Mouse (Mus musculus) G1E (cell line): Measurements from ENCODE around the gene Snx30. TPM values are rescaled to one million over a fixed set of nuclear protein-coding genes. Genes with fewer than 3 reads are reported as not detected.

Experiments
- ATAC-seq: 2 replicates; pipeline ENCODE4 v1.8.0; 2016; ENCODE audit warnings: mild to moderate bottlenecking; ENCODE audit not compliant: insufficient number of reproducible peaks, poor library complexity, low FRiP score, severe bottlenecking; ENCODE audit errors: extremely low read depth
- DNase-seq: peaks from one replicate; pipeline ENCODE4 v3.0.0; 2012; ENCODE audit warnings: low spot score
- H3K27me3 ChIP-seq: 2 replicates; pipeline ENCODE4 v1.6.1; 2012; ENCODE audit warnings: mild to moderate bottlenecking, low read length, inconsistent platforms; ENCODE audit not compliant: insufficient read depth
- H3K36me3 ChIP-seq: replicated peaks from 2 replicates; pipeline ENCODE3; 2012; ENCODE audit warnings: mild to moderate bottlenecking, inconsistent platforms
- H3K4me1 ChIP-seq: 2 replicates; pipeline ENCODE4 v1.6.1; 2012; ENCODE audit warnings: low read depth, low read length, inconsistent platforms, mixed read lengths; ENCODE audit not compliant: insufficient read depth
- H3K4me3 ChIP-seq: 2 replicates; pipeline ENCODE4 v1.5.1; 2012; ENCODE audit warnings: low read depth, mild to moderate bottlenecking, inconsistent platforms, low read length, moderate library complexity, mixed read lengths
- H3K9me3 ChIP-seq: replicated peaks from 2 replicates; pipeline ENCODE4 v1.6.1; 2012; ENCODE audit warnings: inconsistent platforms
- CTCF ChIP-seq: IDR thresholded peaks from 2 replicates; pipeline ENCODE4 v1.5.1; 2012; ENCODE audit warnings: low read depth, low read length, inconsistent platforms, mixed read lengths
- GATA1 ChIP-seq: IDR thresholded peaks from 2 replicates; pipeline ENCODE4 v1.6.1; 2012; ENCODE audit warnings: borderline replicate concordance, low read length, inconsistent platforms, mixed read lengths
- GATA2 ChIP-seq: IDR thresholded peaks from 2 replicates; pipeline ENCODE4 v1.6.1; 2012; ENCODE audit warnings: low read depth, low read length, inconsistent platforms, borderline replicate concordance
- POLR2AphosphoS5 ChIP-seq: IDR thresholded peaks from 2 replicates; pipeline ENCODE4 v1.6.1; 2012; ENCODE audit warnings: low read depth, low read length, inconsistent platforms; ENCODE audit not compliant: insufficient replicate concordance
- TAL1 ChIP-seq: conservative IDR thresholded peaks from 2 replicates; pipeline ENCODE4 v1.6.1; 2012; ENCODE audit warnings: low read depth, low read length, inconsistent platforms, mixed read lengths
- polyA plus RNA-seq: library from polyadenylated mRNA; stranded (reverse); fragments of >175 nt; gene quantifications from 2 replicates; pipeline ENCODE4 v1.2.3, GENCODE M21; 2012
- total RNA-seq, 2 experiments: library from RNA; stranded (forward) in 1 of 2; stranded (reverse) in 1 of 2; fragments of 200-1000 nt in 1 of 2; fragments of >200 nt in 1 of 2; fragmentation: Nextera tagmentation in 1 of 2; gene quantifications; 2 replicates each; pipeline ENCODE4 v1.2.3; 2014 to 2017

Snx30 gene
- total and polyA plus RNA-seq, 3 experiments: 4.7 to 36.4 (median 8.2) TPM

- no peak for TF ChIP-seq GATA1
- TF ChIP-seq CTCF: no peak
- TF ChIP-seq GATA2: no peak
- no peak for TF ChIP-seq TAL1
- TF ChIP-seq POLR2AphosphoS5: no peak
- ATAC-seq (no peak), DNase-seq (no peak)
- H3K36me3 ChIP-seq: no peaks in the 10 kb centered on the region
- H3K4me3 ChIP-seq: no peak overlapping the region
- no peaks in the 10 kb centered on the region for H3K9me3 ChIP-seq
- H3K27me3 ChIP-seq: peaks cover 17% of the 10 kb centered on the region
- H3K4me1 ChIP-seq: no peaks in the 10 kb centered on the region
Measured at GRCm38 (mm10) chr4:59925082-59925481, 119.4 kb downstream of the Snx30 start.

GRCm38 (mm10) chr4:59927666-59928065, 122.0 kb downstream of the Snx30 start:
- Histone ChIP-seq H3K36me3 (no peaks in the 10 kb centered on the region), H3K9me3 (no peaks in the 10 kb centered on the region), H3K4me3 (no peak overlapping the region), H3K27me3 (peaks cover 20% of the 10 kb centered on the region), H3K4me1 (no peaks in the 10 kb centered on the region)
- ATAC-seq (no peak), DNase-seq (no peak)
- TF ChIP-seq GATA2: no peak
- TF ChIP-seq GATA1: no peak
- no peak for TF ChIP-seq CTCF
- no peak for TF ChIP-seq POLR2AphosphoS5
- TF ChIP-seq TAL1: no peak

GRCm38 (mm10) chr4:59928347-59928746, 122.7 kb downstream of the Snx30 start:
- no peak for TF ChIP-seq TAL1
- peak; percentile 47; the same call in 1 of the 2 replicates for TF ChIP-seq CTCF
- no peaks in the 10 kb centered on the region for H3K4me1 ChIP-seq
- peak; percentile 66 for ATAC-seq
- peak; percentile 17 for DNase-seq
- H3K27me3 ChIP-seq: peaks cover 16% of the 10 kb centered on the region
- H3K36me3 ChIP-seq: no peaks in the 10 kb centered on the region
- H3K9me3 ChIP-seq: no peaks in the 10 kb centered on the region
- H3K4me3 ChIP-seq: no peak overlapping the region

- no peaks in the 10 kb centered on the region for H3K9me3 ChIP-seq
- TF ChIP-seq POLR2AphosphoS5 (no peak), CTCF (no peak), GATA2 (no peak), TAL1 (no peak), GATA1 (no peak)
- H3K4me1 ChIP-seq: no peaks in the 10 kb centered on the region
- H3K36me3 ChIP-seq: no peaks in the 10 kb centered on the region
- peak; percentile 7 for DNase-seq
- no peak for ATAC-seq
- H3K27me3 ChIP-seq: peaks cover 7% of the 10 kb centered on the region
- H3K4me3 ChIP-seq: no peak overlapping the region
Measured at GRCm38 (mm10) chr4:59932505-59933281, 127.1 kb downstream of the Snx30 start.

- Histone ChIP-seq H3K36me3 (no peaks in the 10 kb centered on the region), H3K9me3 (no peaks in the 10 kb centered on the region), H3K27me3 (peaks cover 16% of the 10 kb centered on the region), H3K4me3 (no peak overlapping the region), H3K4me1 (no peaks in the 10 kb centered on the region)
- no peak for ATAC-seq
- no peak for DNase-seq
- TF ChIP-seq GATA1 (no peak), TAL1 (no peak), POLR2AphosphoS5 (no peak), CTCF (no peak), GATA2 (no peak)
Measured at GRCm38 (mm10) chr4:59937543-59937942, 131.9 kb downstream of the Snx30 start.

Other genes starting within 250 kb of the Snx30 start
- 25.0 and 38.5 TPM in 2 replicates for gene Hsdl2, start 224.3 kb upstream of the Snx30 start, total RNA-seq (2014; fragmentation: Nextera tagmentation)
- gene Hsdl2, start 224.3 kb upstream of the Snx30 start, total RNA-seq (2017): 17.9 and 18.5 TPM in 2 replicates
- gene Hsdl2, start 224.3 kb upstream of the Snx30 start, polyA plus RNA-seq: 1.9 and 2.0 TPM in 2 replicates
- gene E130308A19Rik, start 179.6 kb upstream of the Snx30 start, total RNA-seq (2014; fragmentation: Nextera tagmentation): 30.8 and 33.8 TPM in 2 replicates
- gene E130308A19Rik, start 179.6 kb upstream of the Snx30 start, total RNA-seq (2017): 7.0 and 8.1 TPM in 2 replicates
- gene E130308A19Rik, start 179.6 kb upstream of the Snx30 start, polyA plus RNA-seq: 6.1 and 7.5 TPM in 2 replicates
- 67.9 and 84.5 TPM in 2 replicates for gene Inip, start 4.3 kb upstream of the Snx30 start, total RNA-seq (2014; fragmentation: Nextera tagmentation)
- gene Inip, start 4.3 kb upstream of the Snx30 start, total RNA-seq (2017): 92.4 and 95.8 TPM in 2 replicates
- gene Inip, start 4.3 kb upstream of the Snx30 start, polyA plus RNA-seq: 28.7 and 41.7 TPM in 2 replicates
- gene Slc46a2, start 109.2 kb downstream of the Snx30 start, total RNA-seq (2014; fragmentation: Nextera tagmentation): not detected in 2 replicates
- gene Slc46a2, start 109.2 kb downstream of the Snx30 start, total RNA-seq (2017): 0.05 and 0.06 TPM in 2 replicates
- gene Slc46a2, start 109.2 kb downstream of the Snx30 start, polyA plus RNA-seq: not detected in 2 replicates
- gene Mup4, start 154.9 kb downstream of the Snx30 start, total RNA-seq (2014; fragmentation: Nextera tagmentation): not detected in 2 replicates
- not detected in 2 replicates for gene Mup4, start 154.9 kb downstream of the Snx30 start, total RNA-seq (2017)
- not detected in 2 replicates for gene Mup4, start 154.9 kb downstream of the Snx30 start, polyA plus RNA-seq
- gene Mup6, start 158.5 kb downstream of the Snx30 start, total RNA-seq (2014; fragmentation: Nextera tagmentation): not detected in 2 replicates
- gene Mup6, start 158.5 kb downstream of the Snx30 start, total RNA-seq (2017): not detected in 2 replicates
- not detected in 2 replicates for gene Mup6, start 158.5 kb downstream of the Snx30 start, polyA plus RNA-seq